Mouse (Mus musculus): ENCODE data around the gene Aamdc.

DNA sequence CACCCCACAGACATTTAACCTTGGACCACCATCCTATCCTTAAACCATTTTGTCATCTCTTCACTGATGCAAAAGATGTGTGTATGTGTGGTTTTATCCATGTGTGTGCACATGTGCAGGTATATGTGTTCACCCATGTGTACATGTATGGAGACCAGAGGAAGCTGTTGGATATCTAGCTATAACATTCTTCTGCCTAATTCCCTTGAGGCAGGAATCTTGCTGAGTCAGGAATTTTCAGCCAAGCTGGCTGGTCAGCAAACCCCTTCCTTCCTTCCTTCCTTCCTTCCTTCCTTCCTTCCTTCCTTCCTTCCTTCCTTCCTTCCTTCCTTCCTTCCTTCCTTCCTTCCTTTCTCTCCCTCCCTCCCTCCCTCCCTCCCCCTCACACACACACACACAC lies 44.1 kb upstream of the Aamdc start:
- TF ChIP-seq CTCF (IDR thresholded peaks at IDR 0.05; ENCODE audit: borderline replicate concordance, extremely low read depth, insufficient read depth, insufficient read length), result no peak
- TF ChIP-seq POLR2A (IDR thresholded peaks at IDR 0.05; ENCODE audit: borderline replicate concordance, extremely low read depth, insufficient read depth, insufficient read length, poor library complexity, severe bottlenecking), result no peak
